Mouse (Mus musculus): ENCODE measurements around the gene Ric8a. TPM values are rescaled to one million over a fixed set of nuclear protein-coding genes. Genes with fewer than 3 reads are reported as not detected.

Gene Ric8a
- polyA plus RNA-seq, 1 experiment, result 59.3 TPM

GRCm38 (mm10) chr7:140834968-140835757 is 21.6 kb upstream of the Ric8a start, which contains the start of gene Urah:
TSS of gene Urah (plus strand) at chr7:140835018.
- Histone ChIP-seq H3K4me3 (ENCODE audit: insufficient read depth, poor library complexity, severe bottlenecking) (no peak within 1 kb of the TSS), H3ac (ENCODE audit: control insufficient read depth, insufficient read length, low read depth) (no peak within 1 kb of the TSS), H3K27me3 (ENCODE audit: control insufficient read depth, insufficient read depth, insufficient read length) (no peaks in the 10 kb centered on the region), H3K79me2 (ENCODE audit: control insufficient read depth, insufficient read depth) (no peaks in the 10 kb centered on the region), H3K36me3 (ENCODE audit: control insufficient read depth, insufficient read depth) (no peaks in the 10 kb centered on the region), H3K79me3 (ENCODE audit: low read depth) (no peaks in the 10 kb centered on the region)
- TF ChIP-seq CTCF (IDR thresholded peaks at IDR 0.05; ENCODE audit: control insufficient read depth, insufficient read depth, insufficient read length) (no peak), CEBPB (IDR thresholded peaks at IDR 0.05; ENCODE audit: low read depth) (no peak), MAX (IDR thresholded peaks at IDR 0.05) (no peak), MYOD1 (IDR thresholded peaks at IDR 0.05; ENCODE audit: control insufficient read depth, insufficient read length, low read depth) (no peak), USF1 (IDR thresholded peaks at IDR 0.05; ENCODE audit: low read depth) (no peak), FOSL1 (IDR thresholded peaks at IDR 0.05; ENCODE audit: insufficient read depth, low read length, poor library complexity, severe bottlenecking) (no peak), MYOG (IDR thresholded peaks at IDR 0.05; ENCODE audit: control insufficient read depth, extremely low read depth, insufficient read length) (no peak)

- H3K4me3 ChIP-seq (ENCODE audit: insufficient read depth, poor library complexity, severe bottlenecking), result no peak overlapping the region
- TF ChIP-seq FOSL1 (IDR thresholded peaks at IDR 0.05; ENCODE audit: insufficient read depth, low read length, poor library complexity, severe bottlenecking) (no peak), CEBPB (IDR thresholded peaks at IDR 0.05; ENCODE audit: low read depth) (no peak), CTCF (IDR thresholded peaks at IDR 0.05; ENCODE audit: control insufficient read depth, insufficient read depth, insufficient read length) (no peak), USF1 (IDR thresholded peaks at IDR 0.05; ENCODE audit: low read depth) (no peak), MAX (IDR thresholded peaks at IDR 0.05) (no peak), MYOD1 (IDR thresholded peaks at IDR 0.05; ENCODE audit: control insufficient read depth, insufficient read length, low read depth) (no peak), MYOG (IDR thresholded peaks at IDR 0.05; ENCODE audit: control insufficient read depth, extremely low read depth, insufficient read length) (no peak)
- H3K27me3 ChIP-seq (ENCODE audit: control insufficient read depth, insufficient read depth, insufficient read length), result no peaks in the 10 kb centered on the region
- no peaks in the 10 kb centered on the region for H3K36me3 ChIP-seq (ENCODE audit: control insufficient read depth, insufficient read depth)
- H3K79me3 ChIP-seq (ENCODE audit: low read depth), result no peaks in the 10 kb centered on the region
- no peaks in the 10 kb centered on the region for H3K79me2 ChIP-seq (ENCODE audit: control insufficient read depth, insufficient read depth)
- no peak overlapping the region for H3ac ChIP-seq (ENCODE audit: control insufficient read depth, insufficient read length, low read depth)
Observed at GRCm38 (mm10) chr7:140835758-140836087, 21.0 kb upstream of the Ric8a start.

GRCm38 (mm10) chr7:140836243-140837115 is 20.3 kb upstream of the Ric8a start:
- TF ChIP-seq MYOD1 (IDR thresholded peaks at IDR 0.05; ENCODE audit: control insufficient read depth, insufficient read length, low read depth) (no peak), CTCF (IDR thresholded peaks at IDR 0.05; ENCODE audit: control insufficient read depth, insufficient read depth, insufficient read length) (no peak), MYOG (IDR thresholded peaks at IDR 0.05; ENCODE audit: control insufficient read depth, extremely low read depth, insufficient read length) (no peak), USF1 (IDR thresholded peaks at IDR 0.05; ENCODE audit: low read depth) (no peak), MAX (IDR thresholded peaks at IDR 0.05) (no peak), CEBPB (IDR thresholded peaks at IDR 0.05; ENCODE audit: low read depth) (no peak), FOSL1 (IDR thresholded peaks at IDR 0.05; ENCODE audit: insufficient read depth, low read length, poor library complexity, severe bottlenecking) (no peak)
- no peak overlapping the region for H3ac ChIP-seq (ENCODE audit: control insufficient read depth, insufficient read length, low read depth)
- H3K79me2 ChIP-seq (ENCODE audit: control insufficient read depth, insufficient read depth), result no peaks in the 10 kb centered on the region
- no peaks in the 10 kb centered on the region for H3K79me3 ChIP-seq (ENCODE audit: low read depth)
- no peaks in the 10 kb centered on the region for H3K36me3 ChIP-seq (ENCODE audit: control insufficient read depth, insufficient read depth)
- H3K4me3 ChIP-seq (ENCODE audit: insufficient read depth, poor library complexity, severe bottlenecking), result no peak overlapping the region
- H3K27me3 ChIP-seq (ENCODE audit: control insufficient read depth, insufficient read depth, insufficient read length), result no peaks in the 10 kb centered on the region

- no peak overlapping the region for H3K4me3 ChIP-seq (ENCODE audit: insufficient read depth, poor library complexity, severe bottlenecking)
- no peak overlapping the region for H3ac ChIP-seq (ENCODE audit: control insufficient read depth, insufficient read length, low read depth)
- H3K27me3 ChIP-seq (ENCODE audit: control insufficient read depth, insufficient read depth, insufficient read length), result peaks cover 6% of the 10 kb centered on the region
- TF ChIP-seq CEBPB (IDR thresholded peaks at IDR 0.05; ENCODE audit: low read depth) (no peak), CTCF (IDR thresholded peaks at IDR 0.05; ENCODE audit: control insufficient read depth, insufficient read depth, insufficient read length) (no peak)
- H3K79me3 ChIP-seq (ENCODE audit: low read depth), result no peaks in the 10 kb centered on the region
- H3K79me2 ChIP-seq (ENCODE audit: control insufficient read depth, insufficient read depth), result no peaks in the 10 kb centered on the region
- H3K36me3 ChIP-seq (ENCODE audit: control insufficient read depth, insufficient read depth), result no peaks in the 10 kb centered on the region
Observed at GRCm38 (mm10) chr7:140839556-140839955, 17.2 kb upstream of the Ric8a start.

- H3K4me3 ChIP-seq (ENCODE audit: insufficient read depth, poor library complexity, severe bottlenecking), result no peak overlapping the region
- no peak overlapping the region for H3ac ChIP-seq (ENCODE audit: control insufficient read depth, insufficient read length, low read depth)
- TF ChIP-seq MYOD1 (IDR thresholded peaks at IDR 0.05; ENCODE audit: control insufficient read depth, insufficient read length, low read depth) (no peak), CEBPB (IDR thresholded peaks at IDR 0.05; ENCODE audit: low read depth) (peak; percentile 1)
- no peaks in the 10 kb centered on the region for H3K79me2 ChIP-seq (ENCODE audit: control insufficient read depth, insufficient read depth)
- H3K79me3 ChIP-seq (ENCODE audit: low read depth), result no peaks in the 10 kb centered on the region
- peaks cover 7% of the 10 kb centered on the region for H3K27me3 ChIP-seq (ENCODE audit: control insufficient read depth, insufficient read depth, insufficient read length)
- no peaks in the 10 kb centered on the region for H3K36me3 ChIP-seq (ENCODE audit: control insufficient read depth, insufficient read depth)
Observed at GRCm38 (mm10) chr7:140840750-140841735, 15.7 kb upstream of the Ric8a start.
